Mouse (Mus musculus) heart, postnatal 0 days (tissue): ENCODE results near the gene Gm42421.

Source experiments
- CTCF ChIP-seq: IDR thresholded peaks from 2 replicates; pipeline ENCODE4 v1.5.1; 2016; ENCODE audit warnings: antibody characterized with exemption, control low read depth, low read depth
- EP300 ChIP-seq: IDR thresholded peaks from 2 replicates; pipeline ENCODE4 v1.6.1; 2016; ENCODE audit warnings: antibody characterized with exemption, low read depth

DNA sequence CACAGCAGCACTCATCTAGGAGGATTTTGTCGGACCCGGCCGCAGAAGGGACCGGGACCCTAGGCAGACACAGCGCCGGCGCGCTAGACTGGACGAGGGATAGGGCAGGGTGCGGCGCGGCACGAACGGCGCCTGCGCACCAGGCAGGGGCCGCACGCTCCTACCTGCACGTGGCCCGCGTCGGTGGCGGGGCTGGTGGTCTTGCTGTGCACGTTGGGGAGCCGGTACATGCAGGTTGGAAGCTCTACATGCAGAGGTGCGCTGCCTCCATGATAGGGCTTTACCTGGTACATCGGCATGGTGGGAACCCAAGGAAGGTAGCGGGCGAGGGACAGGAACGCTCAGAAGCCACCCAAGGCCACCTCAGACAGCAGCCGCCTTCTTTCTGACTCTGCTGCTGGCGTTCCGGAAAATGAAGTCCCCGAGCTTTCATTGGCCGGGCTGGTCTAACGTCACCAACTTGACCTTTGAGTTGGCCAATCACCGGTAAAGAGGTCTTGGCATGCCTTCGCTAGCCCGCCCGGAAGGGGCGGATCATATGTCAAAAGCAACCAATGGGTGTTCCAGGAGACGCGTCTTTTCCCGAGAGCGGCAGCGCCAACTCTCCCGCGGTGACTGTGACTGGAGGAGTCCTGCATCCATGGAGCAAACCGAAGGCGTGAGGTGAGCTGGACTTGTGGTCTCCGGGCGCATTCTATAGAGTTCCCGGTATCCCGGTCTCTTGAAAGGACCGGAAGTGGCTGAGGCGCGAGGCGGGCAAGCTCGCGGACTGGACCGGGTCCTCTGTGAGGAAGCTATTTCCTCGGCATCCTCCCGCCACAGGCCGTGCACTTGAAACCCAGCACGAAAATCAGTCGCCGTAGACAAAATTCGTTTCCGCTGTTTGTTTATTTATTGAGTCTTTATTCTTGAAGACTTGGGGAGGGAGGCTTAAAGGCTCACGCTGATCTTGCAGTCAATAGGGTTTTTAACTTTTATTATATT lies 18.3 kb upstream of the Gm42421 start, which contains the start of the genes Aimp2 and Pms2:
- no peak for TF ChIP-seq CTCF
- no peak for TF ChIP-seq EP300
